Mouse (Mus musculus) MEL (cell line): ENCODE measurements around the gene Lurap1. TPM values are rescaled to one million over a fixed set of nuclear protein-coding genes. Genes with fewer than 3 reads are reported as not detected.

Source experiments
- DNase-seq: peaks from one replicate; pipeline ENCODE4 v3.0.0; 2011; ENCODE audit warnings: low read depth, low spot score
- H3K27ac ChIP-seq: 2 replicates; pipeline ENCODE4 v1.5.1; 2012; ENCODE audit warnings: low read depth, mild to moderate bottlenecking, control low read depth, low read length, moderate library complexity; ENCODE audit not compliant: control insufficient read depth
- H3K27me3 ChIP-seq, 2 experiments: fragments of 150-350 bp in 1 of 2; sonication (generic) in 1 of 2; 2 replicates each; pipeline ENCODE4 v1.6.1; 2012; ENCODE audit warnings: low read length in 2 of 2, mild to moderate bottlenecking in 2 of 2, improper control_type of control experiment in 1 of 2, moderate library complexity in 1 of 2; ENCODE audit not compliant: insufficient read depth in 2 of 2, control insufficient read depth in 1 of 2
- H3K36me3 ChIP-seq, 2 experiments: 2 replicates each; pipeline ENCODE4 v1.6.1; 2012 to 2014; ENCODE audit warnings: low read length in 2 of 2, improper control_type of control experiment in 1 of 2, inconsistent platforms in 1 of 2, mild to moderate bottlenecking in 1 of 2; ENCODE audit not compliant: insufficient read depth in 2 of 2, control insufficient read depth in 1 of 2
- H3K4me1 ChIP-seq, 2 experiments: fragments of 150-350 bp in 1 of 2; sonication (generic) in 1 of 2; 2 replicates each; pipeline ENCODE4 v1.6.1; 2012; ENCODE audit warnings: low read length in 2 of 2, improper control_type of control experiment in 1 of 2, mild to moderate bottlenecking in 1 of 2; ENCODE audit not compliant: insufficient read depth in 2 of 2, control insufficient read depth in 1 of 2
- H3K4me3 ChIP-seq, 2 experiments: fragments of 150-350 bp in 1 of 2; sonication (generic) in 1 of 2; 2 replicates each; pipeline ENCODE4 v1.5.1; 2012; ENCODE audit warnings: low read depth in 2 of 2, low read length in 2 of 2, mild to moderate bottlenecking in 2 of 2, moderate library complexity in 2 of 2, control low read depth in 1 of 2, improper control_type of control experiment in 1 of 2; ENCODE audit not compliant: control insufficient read depth in 1 of 2, insufficient read depth in 1 of 2
- H3K79me2 ChIP-seq: 2 replicates; pipeline ENCODE4 v1.6.1; 2012; ENCODE audit warnings: mild to moderate bottlenecking, low read length, moderate library complexity; ENCODE audit not compliant: control insufficient read depth, poor library complexity, insufficient read depth
- H3K9ac ChIP-seq: 2 replicates; pipeline ENCODE4 v1.6.1; 2012; ENCODE audit warnings: low read depth, mild to moderate bottlenecking, control low read depth, low read length, moderate library complexity; ENCODE audit not compliant: control insufficient read depth, poor library complexity, severe bottlenecking
- H3K9me3 ChIP-seq: fragments of 150-350 bp; sonication (generic); replicated peaks from 2 replicates; pipeline ENCODE4 v1.6.1; 2012; ENCODE audit warnings: mild to moderate bottlenecking, low read length, improper control_type of control experiment, moderate library complexity; ENCODE audit not compliant: insufficient read depth
- CTCF ChIP-seq, 3 experiments: IDR thresholded peaks in 2 of 3; conservative IDR thresholded peaks in 1 of 3; 2 replicates each; pipeline ENCODE4 v1.5.1; 2011 to 2012; ENCODE audit warnings: low read length in 3 of 3, low read depth in 2 of 3, mild to moderate bottlenecking in 2 of 3, improper control_type of control experiment in 1 of 3, inconsistent platforms in 1 of 3, mixed read lengths in 1 of 3, moderate library complexity in 1 of 3; ENCODE audit not compliant: control insufficient read depth in 1 of 3, insufficient read depth in 1 of 3, poor library complexity in 1 of 3, severe bottlenecking in 1 of 3
- E2F4 ChIP-seq: IDR thresholded peaks from 2 replicates; pipeline ENCODE4 v1.6.1; 2011; ENCODE audit warnings: low read depth, low read length, improper control_type of control experiment, borderline replicate concordance
- ETS1 ChIP-seq: IDR thresholded peaks from 2 replicates; pipeline ENCODE4 v1.6.1; 2012; ENCODE audit warnings: low read depth, mild to moderate bottlenecking, inconsistent platforms, low read length, improper control_type of control experiment, moderate library complexity
- GATA1 ChIP-seq: IDR thresholded peaks from 2 replicates; pipeline ENCODE4 v1.6.1; 2011; ENCODE audit warnings: low read depth, low read length, improper control_type of control experiment
- MAX ChIP-seq: IDR thresholded peaks from 2 replicates; pipeline ENCODE4 v1.6.1; 2011; ENCODE audit warnings: low read length, improper control_type of control experiment
- MEF2A ChIP-seq: IDR thresholded peaks from 2 replicates; pipeline ENCODE4 v1.6.1; 2014; ENCODE audit warnings: low read depth, mild to moderate bottlenecking, inconsistent platforms, low read length, improper control_type of control experiment; ENCODE audit not compliant: poor library complexity, insufficient replicate concordance, severe bottlenecking; ENCODE audit errors: extremely low read depth
- MYB ChIP-seq: IDR thresholded peaks from 2 replicates; pipeline ENCODE4 v1.6.1; 2011; ENCODE audit warnings: mild to moderate bottlenecking, low read depth, low read length, improper control_type of control experiment
- NRF1 ChIP-seq: IDR thresholded peaks from 2 replicates; pipeline ENCODE4 v1.6.1; 2014; ENCODE audit warnings: low read depth, mild to moderate bottlenecking, inconsistent platforms, low read length, improper control_type of control experiment, moderate library complexity; ENCODE audit not compliant: poor library complexity, insufficient read depth, severe bottlenecking
- POLR2AphosphoS5 ChIP-seq: IDR thresholded peaks from 2 replicates; pipeline ENCODE4 v1.6.1; 2012; ENCODE audit warnings: low read depth, borderline replicate concordance, mild to moderate bottlenecking, inconsistent platforms, low read length, moderate library complexity, mixed read lengths
- RAD21 ChIP-seq: IDR thresholded peaks from 2 replicates; pipeline ENCODE4 v1.6.1; 2011; ENCODE audit warnings: mild to moderate bottlenecking, low read depth, low read length, improper control_type of control experiment
- SIN3A ChIP-seq: IDR thresholded peaks from 2 replicates; pipeline ENCODE4 v1.6.1; 2012; ENCODE audit warnings: low read length, improper control_type of control experiment, inconsistent platforms
- SMC3 ChIP-seq: IDR thresholded peaks from 2 replicates; pipeline ENCODE4 v1.6.1; 2011; ENCODE audit warnings: low read depth, low read length, improper control_type of control experiment
- UBTF ChIP-seq: IDR thresholded peaks from 2 replicates; pipeline ENCODE4 v1.6.1; 2012; ENCODE audit warnings: low read depth, mild to moderate bottlenecking, inconsistent platforms, low read length, improper control_type of control experiment, moderate library complexity, borderline replicate concordance; ENCODE audit not compliant: insufficient read depth
- USF1 ChIP-seq: IDR thresholded peaks from 2 replicates; pipeline ENCODE4 v1.6.1; 2014; ENCODE audit warnings: low read depth, mild to moderate bottlenecking, inconsistent platforms, low read length, improper control_type of control experiment, moderate library complexity
- ZC3H11A ChIP-seq: IDR thresholded peaks from 2 replicates; pipeline ENCODE4 v1.6.1; 2012; ENCODE audit warnings: low read depth, mild to moderate bottlenecking, inconsistent platforms, low read length, improper control_type of control experiment
- polyA plus RNA-seq, 2 experiments: library from polyadenylated mRNA; stranded (reverse) in 1 of 2; unstranded in 1 of 2; fragments of >175 nt in 1 of 2; fragments of >200 nt in 1 of 2; gene quantifications; 2 replicates each; pipeline versions ENCODE4 v1.2.1 to v1.2.4; 2012; ENCODE audit warnings: low replicate concordance in 2 of 2, low read depth in 1 of 2; ENCODE audit not compliant: insufficient read length in 2 of 2, insufficient read depth in 1 of 2, missing spikeins in 1 of 2
- total RNA-seq: library from RNA; depleted of rRNA; stranded (reverse); fragments of 300-350 nt; gene quantifications from 2 replicates; pipeline ENCODE4 v1.2.3, GENCODE M21; 2012

Gene Lurap1
- total and polyA plus RNA-seq, 3 experiments, result 0.85 to 1.2 TPM; not detected in 1

GRCm38 (mm10) chr4:116174466-116175116, 23.5 kb upstream of the Lurap1 start:
- no peaks in the 10 kb centered on the region for H3K27me3 ChIP-seq
- DNase-seq, result no peak
- H3K4me3 ChIP-seq, result no peak overlapping the region
- H3K27ac ChIP-seq, result no peak overlapping the region
- no peaks in the 10 kb centered on the region for H3K9me3 ChIP-seq
- no peak overlapping the region for H3K9ac ChIP-seq
- 0 out of 2 replicates have a peak, but pooled peaks have one; percentile 16 for TF ChIP-seq GATA1
- no peak for TF ChIP-seq MAX
- H3K79me2 ChIP-seq, result no peaks in the 10 kb centered on the region
- peaks cover 0 to 12% of the 10 kb centered on the region in 2 experiments; a peak in 2 of 4 replicates for H3K36me3 ChIP-seq
- H3K4me1 ChIP-seq, result peaks cover 2 to 22% of the 10 kb centered on the region in 2 experiments; a peak in 2 of 4 replicates

GRCm38 (mm10) chr4:116173752-116174151, 22.6 kb upstream of the Lurap1 start:
- no peak overlapping the region for H3K4me3 ChIP-seq
- H3K27me3 ChIP-seq, result no peaks in the 10 kb centered on the region
- no peak overlapping the region for H3K9ac ChIP-seq
- peaks cover 2 to 23% of the 10 kb centered on the region in 2 experiments; a peak in 2 of 4 replicates for H3K4me1 ChIP-seq
- H3K27ac ChIP-seq, result no peak overlapping the region
- H3K9me3 ChIP-seq, result no peaks in the 10 kb centered on the region
- peaks cover 0 to 13% of the 10 kb centered on the region in 2 experiments; a peak in 2 of 4 replicates for H3K36me3 ChIP-seq
- no peaks in the 10 kb centered on the region for H3K79me2 ChIP-seq
- TF ChIP-seq GATA1 (no peak), CTCF (IDR thresholded peaks at IDR 0.05 in 2 of 3, conservative IDR thresholded peaks at IDR 0.05 in 1 of 3; ENCODE audit: control insufficient read depth in 1 of 3, insufficient read depth in 1 of 3, low read depth in 2 of 3, low read length in 3 of 3, poor library complexity in 1 of 3, severe bottlenecking in 1 of 3) (no peak), ETS1 (no peak), E2F4 (no peak), RAD21 (no peak), POLR2AphosphoS5 (no peak), UBTF (no peak), ZC3H11A (no peak), SMC3 (no peak), SIN3A (no peak)
- no peak for DNase-seq

- no peak for TF ChIP-seq E2F4
- no peak for TF ChIP-seq SMC3
- no peak for TF ChIP-seq MEF2A
- no peak for TF ChIP-seq RAD21
- TF ChIP-seq SIN3A, result no peak
- TF ChIP-seq USF1, result no peak
- TF ChIP-seq NRF1, result no peak
- TF ChIP-seq MYB, result no peak
- TF ChIP-seq, all 39 proteins: peak for 0
- no peaks in the 10 kb centered on the region for H3K79me2 ChIP-seq
- DNase-seq, result no peak
- no peaks in the 10 kb centered on the region for H3K9me3 ChIP-seq
- H3K4me1 ChIP-seq, result peaks cover 2 to 25% of the 10 kb centered on the region in 2 experiments; a peak in 2 of 4 replicates
- H3K27ac ChIP-seq, result no peak within 1 kb of the TSS
- H3K4me3 ChIP-seq, result no peak within 1 kb of the TSS
- peaks cover 0 to 13% of the 10 kb centered on the region in 2 experiments; a peak in 2 of 4 replicates for H3K36me3 ChIP-seq
- H3K27me3 ChIP-seq, result no peaks in the 10 kb centered on the region
- no peak within 1 kb of the TSS for H3K9ac ChIP-seq
Measured at GRCm38 (mm10) chr4:116173072-116173471, 21.9 kb upstream of the Lurap1 start, which contains the start of the genes 1700042G07Rik and Gm49337. Gene 1700042G07Rik (plus strand): TSS chr4:116173372. Gene Gm49337 (plus strand): TSS chr4:116173384.
